Mouse (Mus musculus) bone marrow macrophage, adult 2 months (primary cell): Measurements from ENCODE around the gene Sestd1.

Experiments
- CTCF ChIP-seq: IDR thresholded peaks from 2 replicates; pipeline ENCODE4 v1.5.1; 2012; ENCODE audit warnings: low read depth, mild to moderate bottlenecking, low read length, moderate library complexity
- POLR2A ChIP-seq: IDR thresholded peaks from 2 replicates; pipeline ENCODE4 v1.6.1; 2012; ENCODE audit warnings: mild to moderate bottlenecking, low read depth, low read length, borderline replicate concordance

DNA sequence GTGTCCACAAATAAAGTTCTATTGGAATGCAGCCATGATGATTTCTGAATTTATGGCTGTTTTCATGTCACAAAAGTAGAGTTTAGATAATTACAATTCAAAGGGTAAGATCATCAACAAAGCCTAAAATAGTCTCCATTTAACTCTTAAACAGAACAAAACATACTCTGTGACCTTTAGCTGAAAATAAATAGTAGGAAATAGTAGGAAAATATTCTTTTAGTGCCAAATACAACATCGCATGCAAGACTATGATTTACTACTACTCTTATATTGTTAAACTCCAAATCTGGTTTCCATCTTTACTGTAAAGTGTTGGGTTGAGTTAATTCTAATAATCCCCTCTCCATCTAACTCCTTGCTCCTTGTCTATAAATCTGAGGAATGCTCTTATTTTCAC is 147.0 kb downstream of the Sestd1 start:
- TF ChIP-seq POLR2A (no peak), CTCF (no peak)
